In genomic region chr1:33995386-33995785, GRCm38 (mm10) we compare ENCODE assay signal across 16 mouse cellular contexts.
"Had no signal": no experiment of that assay in that cellular context is flagged by ENCODE, and none has a peak within 500 bp of the region (broad histone marks: within the 10 kb centered on the region; RNA-seq: fewer than 3 reads in every experiment).

No protein-coding gene starts in this region.

- H3K27me3 ChIP-seq: neural tube, embryonic 13.5 days; neural tube, embryonic 15.5 days; stomach, embryonic 15.5 days had no signal

- H3K9ac ChIP-seq: neural tube, embryonic 13.5 days; neural tube, embryonic 15.5 days; stomach, embryonic 15.5 days had no signal

- H3K4me2 ChIP-seq: neural tube, embryonic 13.5 days; neural tube, embryonic 15.5 days; stomach, embryonic 15.5 days had no signal

- DNase-seq: retina, postnatal 1 day; right cerebral cortex, adult 18-20 months; right cerebral cortex, postnatal 14 days; right cerebral cortex, postnatal 25 days; right cerebral cortex, postnatal 4 days; spleen, adult 18-20 months; thymus, adult 18-20 months; thymus, adult 2 months; thymus, postnatal 14 days; thymus, postnatal 25 days; thymus, postnatal 36 days; thymus, postnatal 4 days had no signal

- H3K4me1 ChIP-seq: neural tube, embryonic 13.5 days; neural tube, embryonic 15.5 days; stomach, embryonic 15.5 days had no signal

- H3K9me3 ChIP-seq: neural tube, embryonic 13.5 days; neural tube, embryonic 15.5 days; stomach, embryonic 15.5 days had no signal

- H3K36me3 ChIP-seq: neural tube, embryonic 13.5 days; neural tube, embryonic 15.5 days; stomach, embryonic 15.5 days had no signal

- H3K4me3 ChIP-seq: neural tube, embryonic 13.5 days; neural tube, embryonic 15.5 days; stomach, embryonic 15.5 days had no signal

- H3K27ac ChIP-seq: neural tube, embryonic 13.5 days; neural tube, embryonic 15.5 days; stomach, embryonic 15.5 days; stomach, postnatal 0 days had no signal
